Mouse (Mus musculus) megakaryocyte-erythroid progenitor cell, adult 5-6 weeks (primary cell): ENCODE results near the gene Cep63. TPM values are rescaled to one million over a fixed set of nuclear protein-coding genes. Genes with fewer than 3 reads are reported as not detected.

Experiments used
- ATAC-seq: replicated peaks from 2 replicates; pipeline ENCODE4 v1.8.0; 2016; ENCODE audit warnings: mild to moderate bottlenecking, inconsistent platforms; ENCODE audit not compliant: severe bottlenecking, poor library complexity, low FRiP score, low TSS enrichment
- total RNA-seq, 2 experiments: library from RNA; stranded (forward) in 1 of 2; stranded (reverse) in 1 of 2; fragments of 200-1000, 215-1000 nt in 1 of 2; fragments of >200 nt in 1 of 2; fragmentation: Nextera tagmentation in 1 of 2; gene quantifications; 2 replicates each; pipeline ENCODE4 v1.2.3; 2014 to 2017

The Cep63 gene
- total RNA-seq, 2 experiments from 2014 or later, result 38.6 to 63.8 TPM

DNA sequence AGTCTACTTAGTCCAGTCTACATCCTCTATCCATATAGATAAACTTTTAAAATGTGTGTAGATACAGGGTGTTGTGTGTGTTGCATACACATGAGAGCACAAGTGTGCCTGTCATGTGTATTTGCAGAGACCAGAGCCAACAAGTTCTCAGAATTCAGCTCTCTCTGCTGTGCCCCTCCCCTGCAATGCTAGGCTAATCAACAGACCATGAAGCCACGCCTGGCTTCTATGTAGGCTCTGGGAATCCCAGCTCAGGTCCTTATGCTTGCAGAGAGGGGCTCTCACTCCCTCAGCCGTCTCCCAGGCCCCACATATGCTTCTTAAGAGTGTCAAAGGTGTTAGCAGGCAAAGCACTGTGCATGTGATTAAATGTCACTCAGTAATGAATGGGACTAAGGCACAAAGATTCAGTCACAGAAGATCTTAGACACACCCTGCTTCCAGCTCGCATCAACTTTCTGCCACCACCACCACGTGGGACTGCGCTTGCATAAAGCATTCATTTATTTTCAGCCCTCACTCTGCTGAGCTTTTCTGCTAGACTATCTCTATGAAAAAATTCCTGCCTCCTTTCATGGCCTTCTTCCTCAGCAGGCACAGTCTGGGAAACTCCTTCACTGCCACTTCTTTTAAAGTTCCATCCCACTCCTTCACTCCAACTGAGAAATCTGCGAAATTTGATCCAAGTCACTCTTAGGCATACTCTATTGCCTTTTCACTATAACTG is 31.5 kb downstream of the Cep63 start:
- ATAC-seq, result no peak

DNA sequence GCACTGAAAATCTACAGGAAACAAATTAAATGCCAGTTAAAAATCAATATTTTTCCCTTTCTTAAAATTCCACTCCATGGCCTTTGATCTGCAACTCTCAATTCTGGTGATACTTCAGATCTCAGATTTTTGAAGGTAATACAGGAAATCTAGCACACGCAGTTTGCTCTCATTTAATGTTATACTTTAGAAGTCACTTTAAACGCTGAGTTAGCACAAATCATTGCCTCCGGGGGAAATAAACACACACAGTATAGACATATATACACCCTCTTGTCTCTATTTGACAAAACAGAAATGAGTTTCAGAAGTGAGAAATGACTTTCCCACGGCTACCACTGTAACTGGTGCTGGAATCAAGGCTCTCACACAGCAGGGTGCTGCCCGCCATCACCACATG is 39.0 kb downstream of the Cep63 start:
- no peak for ATAC-seq

DNA sequence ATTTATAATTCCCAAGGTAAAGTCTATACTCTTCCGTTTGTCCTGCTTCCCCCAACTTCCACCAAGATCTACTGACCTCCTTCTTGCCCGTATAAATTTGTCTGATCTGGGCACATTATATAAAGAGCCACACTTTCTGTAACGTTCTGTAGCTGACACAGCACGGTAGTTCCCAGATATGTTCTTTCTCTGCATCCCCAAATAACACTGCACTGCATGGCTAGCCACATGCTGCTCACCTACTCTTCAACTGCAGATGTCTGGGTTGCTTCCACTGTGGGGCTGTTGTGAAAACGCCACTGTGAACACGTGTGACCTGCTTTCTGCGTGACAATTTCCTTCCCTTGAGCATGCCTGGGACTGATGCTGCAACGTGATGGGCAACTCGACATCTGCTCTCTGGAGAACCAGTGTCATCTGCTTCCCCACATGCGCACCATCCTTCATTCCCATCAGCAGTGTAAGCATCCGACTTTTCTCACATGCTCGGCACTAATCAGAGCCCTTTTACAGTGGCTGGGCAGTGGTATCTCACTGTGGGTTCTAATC is 44.3 kb downstream of the Cep63 start:
- no peak for ATAC-seq

DNA sequence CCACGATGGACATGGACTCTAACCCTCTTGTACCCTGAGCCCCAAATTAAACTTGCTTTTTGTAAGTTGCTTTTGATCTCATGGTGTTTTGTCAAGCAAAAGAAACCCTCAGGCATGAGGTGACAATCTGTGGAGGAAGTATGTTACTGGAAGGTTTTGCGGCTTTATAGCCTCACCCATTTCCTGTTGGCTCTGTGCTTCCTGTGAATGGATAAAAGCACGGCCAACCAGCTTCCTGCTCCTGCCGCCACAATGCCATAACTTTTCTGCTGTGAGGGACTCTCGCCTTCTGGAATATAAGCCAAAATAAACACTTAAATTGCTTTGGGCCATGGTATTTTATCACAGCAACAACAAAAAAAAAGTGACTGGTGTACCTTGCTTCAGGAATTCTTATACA is 48.9 kb downstream of the Cep63 start:
- no peak for ATAC-seq

DNA sequence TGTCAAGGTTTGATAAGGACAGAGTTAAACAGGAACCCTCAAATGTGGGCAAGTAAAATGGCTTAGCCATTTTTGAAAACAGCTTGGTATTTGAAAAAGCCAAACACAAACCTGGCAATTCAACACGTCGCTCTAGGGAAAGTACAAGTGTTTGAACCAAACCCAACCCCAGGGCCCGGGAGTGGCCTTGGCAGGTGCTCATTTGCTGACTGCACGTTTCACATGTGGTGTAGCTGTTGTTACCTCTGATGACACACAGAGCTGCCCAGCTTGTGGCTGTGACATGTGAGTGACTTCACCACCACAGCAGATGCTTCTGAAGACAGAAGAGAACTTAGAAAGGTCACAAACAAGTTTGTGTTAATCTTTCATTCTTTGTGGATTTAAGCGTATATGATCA is 53.4 kb downstream of the Cep63 start:
- no peak for ATAC-seq

DNA sequence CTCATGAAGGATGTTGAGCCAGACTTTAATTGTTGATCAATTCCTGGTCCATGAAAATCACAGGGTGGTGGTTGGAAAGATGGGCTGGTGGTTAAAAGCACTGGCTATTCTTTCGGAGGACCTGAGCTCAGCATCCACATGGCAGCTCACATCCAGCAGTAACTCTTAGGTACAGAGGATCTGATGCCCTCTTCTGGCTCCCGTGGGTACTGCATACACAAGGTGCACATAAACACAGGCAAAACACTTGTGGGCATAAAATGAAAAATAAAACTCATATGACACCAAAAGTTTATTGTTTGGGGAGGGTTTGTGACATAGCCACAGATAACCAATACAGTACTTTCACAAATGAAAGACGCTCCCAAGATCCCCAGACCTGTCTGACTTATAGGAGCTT is 67.9 kb downstream of the Cep63 start:
- ATAC-seq, result no peak

DNA sequence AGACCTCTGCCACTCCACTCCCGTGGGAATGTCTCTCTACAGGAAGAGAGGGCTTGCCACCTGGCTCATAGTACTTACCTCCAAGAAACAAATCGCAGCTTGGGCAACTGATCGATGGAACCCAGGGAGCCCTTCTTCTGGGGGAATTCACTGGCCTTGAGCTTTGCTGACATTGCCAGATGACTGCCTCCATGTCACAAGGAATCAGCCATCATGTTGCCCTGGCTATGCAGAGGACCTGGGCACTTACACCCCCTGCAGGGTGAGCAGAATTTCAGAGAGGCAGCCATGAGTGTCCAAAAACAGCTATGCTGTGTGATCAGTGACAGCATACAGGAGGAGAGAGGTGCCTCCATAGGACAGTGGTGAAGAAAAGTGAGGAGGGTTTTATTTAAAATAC is 72.6 kb downstream of the Cep63 start:
- ATAC-seq, result no peak

DNA sequence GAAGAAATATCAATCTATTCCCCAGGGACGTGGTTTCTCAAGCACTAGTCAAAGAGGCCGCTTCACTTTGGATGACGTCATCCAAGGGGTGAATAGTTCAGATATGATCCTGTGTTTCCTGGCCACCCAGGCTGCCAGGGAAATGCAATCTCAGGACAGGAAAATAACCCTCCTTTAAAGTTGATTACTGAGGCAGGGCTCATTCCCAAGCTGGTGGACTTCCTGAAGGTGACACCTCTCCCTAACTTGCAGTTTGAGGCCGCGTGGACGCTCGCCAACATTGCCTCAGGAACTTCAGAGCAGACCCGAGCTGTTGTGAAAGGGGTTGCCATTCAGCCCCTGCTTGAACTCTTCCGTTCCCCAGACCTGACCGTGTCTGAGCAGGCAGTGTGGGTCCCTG is 74.6 kb downstream of the Cep63 start:
- no peak for ATAC-seq

DNA sequence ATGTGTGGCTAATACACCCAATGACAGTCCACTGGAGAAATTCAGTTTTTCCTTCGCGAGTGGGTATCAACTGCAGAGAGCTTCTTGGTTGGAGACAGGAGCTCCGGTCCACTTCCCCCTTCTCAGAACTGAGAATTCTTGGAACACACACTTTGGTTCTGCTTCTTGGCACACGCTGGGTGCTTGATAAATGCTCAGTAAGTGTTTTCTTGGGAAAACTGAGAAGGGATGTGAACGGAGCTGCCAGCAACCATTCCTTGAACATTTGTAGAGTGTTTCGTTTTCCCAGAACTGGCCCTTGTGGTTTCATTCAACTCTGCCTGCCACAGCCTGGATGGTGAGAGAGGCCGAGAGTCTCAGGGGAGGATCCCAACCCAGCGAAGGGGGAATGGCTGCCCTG is 77.1 kb downstream of the Cep63 start:
- no peak for ATAC-seq

DNA sequence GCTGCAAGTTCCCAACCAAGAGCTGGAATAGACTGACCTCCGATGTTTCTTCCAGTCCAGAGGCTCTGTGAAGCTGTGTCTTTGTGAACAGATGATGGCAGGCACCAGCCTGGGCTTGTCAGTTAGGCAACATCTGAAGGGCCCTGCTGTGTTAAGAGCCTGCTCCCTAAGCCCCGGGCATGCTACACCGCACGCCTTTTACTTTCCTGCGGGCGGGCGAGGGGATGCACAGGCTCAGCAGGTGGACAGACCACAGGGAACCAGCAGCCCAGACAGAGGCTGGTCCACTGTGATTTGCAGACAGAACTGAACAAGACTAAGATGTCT is 79.3 kb downstream of the Cep63 start:
- no peak for ATAC-seq

DNA sequence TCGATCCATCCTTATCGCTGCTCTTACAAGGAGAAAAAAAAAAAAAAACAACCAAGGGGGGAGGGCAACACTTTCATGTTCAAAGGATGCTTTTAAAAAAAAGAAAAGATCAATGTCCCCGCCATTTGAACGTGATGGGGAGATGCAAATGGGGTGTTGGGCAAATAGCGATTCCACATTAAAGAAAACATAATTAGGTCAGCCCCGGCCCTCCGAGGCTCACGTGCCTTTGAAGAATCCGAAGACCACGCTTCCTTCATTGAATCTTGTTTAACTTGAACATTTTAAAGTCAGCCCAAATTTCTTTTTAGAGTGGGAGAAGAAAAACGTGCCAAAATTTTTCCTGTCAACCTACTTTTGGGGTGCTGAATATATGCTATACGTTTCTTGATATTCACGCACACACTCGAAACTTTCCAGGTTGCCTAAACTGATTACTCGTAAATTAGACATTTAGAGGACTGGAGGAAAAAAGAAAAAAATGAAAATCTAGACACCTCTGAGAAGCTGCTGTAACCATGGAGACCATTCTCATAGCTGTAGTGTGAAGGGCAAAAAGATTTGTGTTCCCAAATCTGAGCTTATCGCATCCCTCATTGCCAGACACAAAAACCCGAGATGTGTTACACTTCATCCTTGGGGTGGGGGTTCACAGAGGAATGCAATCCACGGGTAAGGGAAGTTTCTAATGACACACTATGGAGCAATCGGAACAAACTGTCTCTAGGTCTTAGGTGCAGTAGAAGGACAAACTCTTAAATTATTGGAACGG is 79.9 kb downstream of the Cep63 start:
- no peak for ATAC-seq

DNA sequence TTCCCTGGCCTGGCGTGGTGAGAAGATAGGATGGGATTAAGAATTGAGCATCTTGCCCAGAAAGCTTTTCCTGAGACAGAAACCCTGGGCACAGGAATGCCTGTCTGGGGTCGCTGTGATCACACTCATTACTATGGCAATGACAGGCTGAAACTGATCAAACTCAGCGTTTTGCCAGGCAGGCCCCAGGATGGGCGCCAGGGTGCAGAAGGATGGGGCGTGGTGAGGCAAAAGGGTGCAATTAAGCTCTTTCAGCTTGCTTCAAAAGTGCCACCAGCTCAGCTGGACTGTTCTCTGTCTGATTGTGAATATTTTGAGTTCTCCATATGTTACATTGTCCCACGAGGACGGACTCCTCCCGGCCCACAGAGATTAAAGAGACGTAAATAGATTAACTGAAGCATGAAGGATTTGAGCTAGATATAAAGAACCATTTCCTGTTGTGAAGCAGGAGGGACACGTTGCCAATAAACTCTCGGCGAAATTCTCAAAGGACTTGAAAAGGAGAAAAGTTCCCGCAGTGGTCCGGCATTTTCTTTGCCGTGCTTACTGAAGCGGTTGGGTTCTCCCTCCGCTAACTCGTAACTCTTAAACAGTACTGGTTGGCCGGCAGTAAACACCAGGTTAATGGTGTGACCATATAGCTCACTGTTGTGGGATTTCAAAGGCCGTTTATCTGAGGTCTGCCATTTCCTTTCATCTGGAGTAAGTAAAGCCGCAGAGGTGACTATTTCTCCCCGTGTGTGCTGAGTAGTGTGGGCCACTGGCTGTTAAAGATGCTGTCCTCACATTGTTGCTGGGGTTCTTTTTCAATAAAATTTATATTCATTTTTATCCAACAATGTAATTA is 80.7 kb downstream of the Cep63 start:
- ATAC-seq, result 0 out of 2 replicates have a peak, but pooled peaks have one; percentile 11

DNA sequence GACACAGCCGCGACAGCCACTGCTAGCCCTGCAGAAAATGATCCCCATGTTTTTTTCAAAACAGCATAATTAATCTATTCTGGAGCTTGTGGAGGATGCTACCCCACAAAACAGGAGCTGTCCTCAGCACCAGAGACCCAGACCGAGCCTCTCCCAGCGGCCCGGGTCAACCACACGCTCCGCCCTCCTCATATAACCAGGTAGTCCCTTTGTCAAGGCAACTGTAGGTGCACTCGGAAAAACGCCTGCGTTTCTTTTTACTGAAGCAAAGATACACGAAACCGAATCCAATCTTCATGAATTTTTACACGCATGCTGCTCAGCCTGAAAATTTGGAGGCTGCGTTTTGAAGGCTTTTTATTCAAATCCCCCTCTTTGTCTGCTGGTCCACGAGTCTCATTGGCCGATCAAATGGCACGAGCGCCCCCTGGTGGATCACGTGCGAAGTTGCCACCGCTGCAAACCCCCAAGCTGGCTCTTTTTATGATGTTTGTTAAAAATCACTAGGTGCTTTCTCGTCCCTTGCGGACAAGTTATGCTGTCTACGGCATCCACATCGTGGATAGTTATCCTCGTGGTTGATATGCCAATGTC is 81.5 kb downstream of the Cep63 start:
- ATAC-seq, result peak; percentile 81

DNA sequence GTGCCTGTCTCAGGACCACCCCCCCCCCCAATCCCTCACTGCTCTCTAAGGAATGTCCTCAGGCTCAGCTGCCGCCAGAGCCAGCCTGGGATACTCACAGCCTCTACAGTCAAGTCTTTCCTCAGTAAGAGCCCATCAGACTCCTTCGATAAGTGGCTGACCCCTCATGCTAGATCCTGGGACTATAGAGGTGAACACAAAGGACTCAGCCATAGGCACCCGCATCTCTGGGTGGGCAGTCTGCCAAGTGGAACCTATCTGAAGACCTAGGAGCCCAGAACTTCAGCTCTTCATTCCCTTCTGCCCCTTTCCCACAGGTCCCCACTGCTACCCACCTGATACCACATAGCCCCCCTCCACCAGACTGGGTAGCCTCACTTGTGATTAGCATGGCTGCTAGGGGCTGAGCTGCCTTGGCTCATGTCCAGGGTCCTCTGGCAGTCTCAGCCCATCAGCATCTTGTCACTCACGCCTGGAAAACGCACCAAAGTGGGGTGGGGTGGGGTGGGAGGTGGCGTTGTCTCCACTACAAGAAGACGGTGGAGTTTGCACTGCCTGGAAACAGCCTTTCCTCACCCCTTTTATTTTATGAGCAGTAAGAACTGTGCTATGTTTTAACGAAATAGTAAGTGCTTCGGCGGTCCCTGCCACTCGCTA is 82.1 kb downstream of the Cep63 start:
- ATAC-seq, result no peak

DNA sequence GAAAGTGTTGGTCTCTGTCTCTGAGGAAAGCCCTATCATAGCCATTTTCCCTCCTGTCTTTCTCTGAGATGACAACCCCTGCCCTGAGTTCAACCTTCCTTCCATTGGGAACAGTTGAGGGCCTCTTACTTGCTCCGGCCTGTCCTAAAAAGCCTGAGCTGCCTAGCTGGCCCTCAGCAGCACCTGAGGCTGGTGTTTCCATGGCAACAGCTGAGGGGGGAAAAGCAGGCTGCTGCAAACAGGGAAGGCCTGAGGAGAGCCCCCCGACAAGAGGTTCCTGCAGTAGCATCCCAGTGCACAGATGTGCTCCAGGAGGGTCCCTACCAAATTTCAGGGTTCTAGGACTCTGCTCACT is 82.6 kb downstream of the Cep63 start:
- ATAC-seq, result no peak

DNA sequence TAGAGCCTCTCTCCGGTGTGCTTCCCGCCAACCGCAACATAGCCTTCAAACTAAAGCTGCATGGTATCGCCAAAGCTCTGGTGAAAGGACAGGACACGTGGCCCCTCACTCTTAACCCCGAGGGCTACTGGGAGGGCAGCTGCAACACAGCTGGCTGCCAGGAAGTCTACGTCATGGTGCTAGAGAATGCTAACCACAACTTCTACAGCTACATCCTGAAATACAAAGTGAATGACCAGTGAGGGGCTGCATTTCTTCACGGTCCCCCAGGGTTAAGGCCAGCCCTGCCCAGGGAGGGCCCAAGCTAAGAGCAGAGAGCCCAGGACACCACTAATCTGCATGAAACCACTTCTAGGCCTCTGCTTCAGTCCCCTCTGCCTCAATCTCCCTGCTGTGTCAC is 83.8 kb downstream of the Cep63 start:
- no peak for ATAC-seq

DNA sequence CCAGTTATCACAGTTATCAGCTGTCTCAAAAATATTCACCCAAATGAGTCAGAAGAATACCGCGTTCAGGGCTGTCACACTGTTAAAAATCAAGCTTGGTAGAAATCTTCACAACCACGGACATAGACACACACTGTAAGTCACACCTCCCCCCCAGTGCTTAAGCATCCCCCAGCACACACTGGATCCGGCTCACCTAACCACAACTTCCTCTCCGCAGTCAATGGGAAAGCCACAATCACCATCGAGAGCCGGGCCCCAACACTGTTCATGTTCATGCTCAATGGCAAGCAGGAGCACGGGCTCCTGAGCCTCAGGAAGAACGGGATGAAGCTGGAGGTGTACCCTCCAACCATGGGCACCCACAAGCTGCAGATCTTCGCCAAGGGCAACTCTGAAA is 84.7 kb downstream of the Cep63 start:
- no peak for ATAC-seq

DNA sequence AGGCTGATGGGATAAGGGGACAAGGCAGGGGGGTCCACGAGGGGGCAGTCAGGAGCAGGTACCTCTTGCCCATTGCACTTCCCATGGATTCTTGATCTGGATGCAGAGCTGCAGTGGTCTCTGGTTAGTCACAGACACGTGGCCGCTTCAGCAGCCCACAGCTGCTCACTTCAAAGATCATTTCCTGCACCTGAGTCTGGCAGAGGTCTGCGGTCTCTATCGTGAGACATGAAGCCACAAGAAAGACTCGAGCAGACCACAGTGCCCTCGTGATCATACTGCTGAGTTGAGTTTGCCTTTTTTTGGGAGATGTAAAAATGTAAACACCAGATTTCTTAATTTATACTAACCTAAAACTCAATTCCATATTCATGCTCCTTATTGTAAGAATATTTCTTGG is 86.6 kb downstream of the Cep63 start:
- no peak for ATAC-seq

DNA sequence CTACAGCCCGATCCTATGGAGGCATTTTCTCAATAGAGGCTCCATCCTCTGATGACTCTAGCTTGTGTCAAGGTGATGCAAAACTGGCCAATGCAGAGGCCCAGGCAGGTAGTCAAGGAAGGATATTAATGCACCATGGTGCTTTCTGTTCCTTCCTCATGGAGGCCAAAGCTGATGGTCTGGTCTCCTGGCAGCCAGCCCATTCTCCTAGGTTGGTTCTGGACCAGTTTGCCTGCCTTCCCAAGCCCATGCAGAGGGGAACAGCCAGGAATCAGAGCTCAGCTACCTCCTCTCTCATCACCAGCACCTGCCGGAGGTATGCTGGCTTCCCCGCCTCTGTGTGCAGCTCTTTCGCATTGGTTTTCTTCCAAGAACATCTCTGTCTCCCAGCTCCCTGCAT is 89.4 kb downstream of the Cep63 start:
- ATAC-seq, result no peak
